Mouse (Mus musculus) forebrain, embryonic 11.5 days (tissue): ENCODE results near the gene Dbf4. TPM values are rescaled to one million over a fixed set of nuclear protein-coding genes. Genes with fewer than 3 reads are reported as not detected.

Experiments
- ATAC-seq: fragments of 200-750 bp; cut with Nextera tagmentation; replicated peaks from 2 replicates; pipeline ENCODE4 v1.8.0; 2017; ENCODE audit warnings: moderate TSS enrichment; ENCODE audit not compliant: low FRiP score
- DNase-seq: peaks from one replicate; pipeline ENCODE4 v3.0.0-alpha.2; 2017; ENCODE audit warnings: low spot score
- H3K27ac ChIP-seq: fragments of 300-500 bp; sonication (generic); 2 replicates; pipeline ENCODE4 v1.5.1; 2014; ENCODE audit warnings: low read depth, low read length
- H3K27me3 ChIP-seq: fragments of 300-500 bp; sonication (generic); 2 replicates; pipeline ENCODE4 v1.6.1; 2014; ENCODE audit warnings: mild to moderate bottlenecking, low read length, mixed read lengths; ENCODE audit not compliant: control insufficient read depth, insufficient read depth
- H3K36me3 ChIP-seq: fragments of 300-500 bp; sonication (generic); 2 replicates; pipeline ENCODE4 v1.6.1; 2014; ENCODE audit warnings: mild to moderate bottlenecking, low read length, moderate library complexity, mixed read lengths; ENCODE audit not compliant: control insufficient read depth, insufficient read depth
- H3K4me1 ChIP-seq: fragments of 300-500 bp; sonication (generic); replicated peaks from 2 replicates; pipeline ENCODE4 v1.6.1; 2014; ENCODE audit warnings: low read length, mixed read lengths; ENCODE audit not compliant: control insufficient read depth, insufficient read depth
- H3K4me2 ChIP-seq: fragments of 300-500 bp; sonication (generic); 2 replicates; pipeline ENCODE4 v1.6.1; 2014; ENCODE audit warnings: low read depth, mild to moderate bottlenecking, low read length, moderate library complexity, mixed read lengths; ENCODE audit not compliant: severe bottlenecking
- H3K4me3 ChIP-seq: fragments of 300-500 bp; sonication (generic); 2 replicates; pipeline ENCODE4 v1.5.1; 2014; ENCODE audit warnings: low read depth, low read length
- H3K9ac ChIP-seq: fragments of 300-500 bp; sonication (generic); 2 replicates; pipeline ENCODE4 v1.6.1; 2014; ENCODE audit warnings: low read length
- H3K9me3 ChIP-seq: fragments of 300-500 bp; sonication (generic); 2 replicates; pipeline ENCODE4 v1.6.1; 2016; ENCODE audit warnings: low read length, mixed read lengths; ENCODE audit not compliant: control insufficient read depth
- WGBS: fragments of 180-500 bp; shearing (Covaris S2); extraction: QIAGEN DNeasy Blood & Tissue Kit; methylation state at CpG from one replicate; pipeline ENCODE4 v1.1.7; 2014; 5-methylcytosine and 5-hydroxymethylcytosine counted together
- polyA plus RNA-seq: library from polyadenylated mRNA; unstranded; fragments of >200 nt; fragmentation: Nextera tagmentation; extraction: Ambion mirVana; gene quantifications from 2 replicates; pipeline ENCODE4 v1.2.1, GENCODE M21; 2014

The Dbf4 gene
- polyA plus RNA-seq = 85.6 and 92.6 TPM in 2 replicates

GRCm38 (mm10) chr5:8422157-8422931 is at the start of gene Dbf4, which contains the start of gene Slc25a40:
Gene Dbf4, minus strand, starts transcription at chr5:8422716.
Gene Slc25a40, plus strand, starts transcription at chr5:8422850.
- H3K27me3 ChIP-seq = no peaks in the 10 kb centered on the region
- peak; percentile 97 for ATAC-seq
- H3K9ac ChIP-seq = peak within 1 kb of the TSS; percentile 90
- H3K4me3 ChIP-seq = peak within 1 kb of the TSS; percentile 85
- peaks cover 4% of the 10 kb centered on the region; the same call in 1 of the 2 replicates for H3K36me3 ChIP-seq
- peaks cover 3% of the 10 kb centered on the region; the same call in 1 of the 2 replicates for H3K4me1 ChIP-seq
- H3K27ac ChIP-seq = peak within 1 kb of the TSS; percentile 81
- H3K4me2 ChIP-seq = peak within 1 kb of the TSS; percentile 55
- peak; percentile 96 for DNase-seq
- H3K9me3 ChIP-seq = no peaks in the 10 kb centered on the region
- WGBS = under 1% methylated on average over 67 of the region's 93 CpGs

- Histone ChIP-seq H3K36me3 (no peaks in the 10 kb centered on the region), H3K27ac (no peak overlapping the region), H3K4me3 (no peak overlapping the region), H3K4me2 (no peak overlapping the region), H3K9ac (no peak overlapping the region), H3K9me3 (no peaks in the 10 kb centered on the region), H3K27me3 (no peaks in the 10 kb centered on the region), H3K4me1 (no peaks in the 10 kb centered on the region)
- ATAC-seq (no peak), DNase-seq (no peak)
- WGBS = 91% methylated on average over 5 of the region's 5 CpGs
These were observed 34.0 kb upstream of the Dbf4 start for GRCm38 (mm10) chr5:8456561-8456960.

DNA sequence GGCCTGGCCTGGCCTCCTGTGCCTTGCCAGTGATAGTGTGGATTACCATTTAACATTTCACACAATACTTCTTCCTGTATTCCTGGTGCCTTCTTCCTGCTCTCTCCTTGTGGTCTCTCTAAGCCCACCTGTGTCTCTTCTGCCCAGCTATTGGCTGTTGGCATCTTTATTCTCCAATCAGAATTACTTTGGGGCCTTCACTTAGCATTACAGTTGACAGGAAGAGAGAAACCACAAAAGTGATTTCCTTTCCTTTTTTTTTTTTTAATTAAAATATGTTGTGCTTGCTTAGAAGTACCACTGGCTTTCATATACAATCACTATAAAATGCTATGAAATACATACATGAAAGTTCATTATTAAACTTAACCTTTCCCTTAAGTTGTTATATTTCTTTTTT is 33.0 kb upstream of the Dbf4 start:
- ATAC-seq (no peak), DNase-seq (no peak)
- Histone ChIP-seq H3K4me3 (no peak overlapping the region), H3K9me3 (no peaks in the 10 kb centered on the region), H3K9ac (no peak overlapping the region), H3K4me2 (no peak overlapping the region), H3K27ac (no peak overlapping the region), H3K27me3 (no peaks in the 10 kb centered on the region), H3K4me1 (no peaks in the 10 kb centered on the region), H3K36me3 (no peaks in the 10 kb centered on the region)

DNA sequence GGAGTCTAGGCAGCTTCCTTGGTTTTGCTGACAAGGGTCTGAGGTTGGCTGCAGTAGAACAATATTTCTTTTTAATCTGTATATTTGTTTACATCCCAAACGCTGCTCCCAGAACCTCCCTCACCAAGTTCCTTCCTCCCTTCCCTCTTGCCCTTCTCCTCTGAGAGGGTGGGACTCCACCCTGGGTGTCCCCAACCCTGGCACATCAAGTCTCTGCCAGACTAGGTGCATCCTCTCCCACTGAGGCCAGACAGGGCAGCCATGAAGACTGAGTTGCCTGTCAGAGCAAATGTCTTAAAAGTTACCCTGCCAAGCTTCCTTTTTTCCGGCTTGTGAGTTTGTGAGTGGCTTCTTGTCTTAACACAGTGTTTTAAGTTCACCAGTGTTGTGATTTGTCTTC is 16.6 kb upstream of the Dbf4 start:
- H3K36me3 ChIP-seq = no peaks in the 10 kb centered on the region
- H3K9ac ChIP-seq = no peak overlapping the region
- no peaks in the 10 kb centered on the region for H3K9me3 ChIP-seq
- 85% methylated on average over 2 of the region's 2 CpGs for WGBS
- no peak overlapping the region for H3K27ac ChIP-seq
- H3K4me2 ChIP-seq = no peak overlapping the region
- DNase-seq = no peak
- ATAC-seq = no peak
- H3K4me3 ChIP-seq = no peak overlapping the region
- no peaks in the 10 kb centered on the region for H3K4me1 ChIP-seq
- H3K27me3 ChIP-seq = no peaks in the 10 kb centered on the region

GRCm38 (mm10) chr5:8437481-8438156 is 15.1 kb upstream of the Dbf4 start:
- 91% methylated on average over 5 of the region's 5 CpGs for WGBS
- no peaks in the 10 kb centered on the region for H3K4me1 ChIP-seq
- H3K36me3 ChIP-seq = no peaks in the 10 kb centered on the region
- H3K4me3 ChIP-seq = no peak overlapping the region
- DNase-seq (no peak), ATAC-seq (no peak)
- H3K27ac ChIP-seq = no peak overlapping the region
- no peak overlapping the region for H3K9ac ChIP-seq
- H3K27me3 ChIP-seq = no peaks in the 10 kb centered on the region
- H3K9me3 ChIP-seq = no peaks in the 10 kb centered on the region
- H3K4me2 ChIP-seq = no peak overlapping the region

GRCm38 (mm10) chr5:8425899-8426298 is 3.4 kb upstream of the Dbf4 start:
- no peak overlapping the region for H3K4me2 ChIP-seq
- no peaks in the 10 kb centered on the region for H3K36me3 ChIP-seq
- 88% methylated on average over 5 of the region's 5 CpGs for WGBS
- ATAC-seq = no peak
- no peaks in the 10 kb centered on the region for H3K27me3 ChIP-seq
- peaks cover 2% of the 10 kb centered on the region; the same call in 1 of the 2 replicates for H3K4me1 ChIP-seq
- H3K4me3 ChIP-seq = no peak overlapping the region
- no peaks in the 10 kb centered on the region for H3K9me3 ChIP-seq
- no peak overlapping the region for H3K27ac ChIP-seq
- no peak overlapping the region for H3K9ac ChIP-seq
- DNase-seq = no peak

GRCm38 (mm10) chr5:8424116-8424515 is 1.6 kb upstream of the Dbf4 start:
- DNase-seq (no peak), ATAC-seq (no peak)
- Histone ChIP-seq H3K27ac (no peak overlapping the region), H3K9me3 (no peaks in the 10 kb centered on the region), H3K36me3 (peaks cover 4% of the 10 kb centered on the region; the same call in 1 of the 2 replicates), H3K9ac (peak overlapping the region; percentile 90), H3K27me3 (no peaks in the 10 kb centered on the region), H3K4me2 (peak overlapping the region; percentile 49), H3K4me1 (peaks cover 3% of the 10 kb centered on the region; the same call in 1 of the 2 replicates), H3K4me3 (peak overlapping the region; percentile 85)
- WGBS = 18% methylated on average over 7 of the region's 7 CpGs

- WGBS = under 1% methylated on average over 38 of the region's 40 CpGs
- Histone ChIP-seq H3K27me3 (no peaks in the 10 kb centered on the region), H3K4me3 (peak overlapping the region; percentile 85), H3K9me3 (no peaks in the 10 kb centered on the region), H3K4me2 (peak overlapping the region; percentile 49), H3K36me3 (peaks cover 4% of the 10 kb centered on the region; the same call in 1 of the 2 replicates), H3K9ac (peak overlapping the region; percentile 90), H3K4me1 (peaks cover 3% of the 10 kb centered on the region; the same call in 1 of the 2 replicates), H3K27ac (no peak overlapping the region; the same call in 1 of the 2 replicates)
- DNase-seq (no peak), ATAC-seq (no peak)
These were observed 714 bp upstream of the Dbf4 start for GRCm38 (mm10) chr5:8422932-8423928.
